Mouse (Mus musculus): Measurements from ENCODE around the gene Nucb1. TPM values are rescaled to one million over a fixed set of nuclear protein-coding genes. Genes with fewer than 3 reads are reported as not detected.
"Not testable (repeated sequence)": the region's sequence is repeated elsewhere in the genome, so short reads cannot be mapped to it uniquely, and the experiment has no call there.

The Nucb1 gene
- total RNA-seq, 2 experiments from 2014 or later, result 175 to 201 TPM

DNA sequence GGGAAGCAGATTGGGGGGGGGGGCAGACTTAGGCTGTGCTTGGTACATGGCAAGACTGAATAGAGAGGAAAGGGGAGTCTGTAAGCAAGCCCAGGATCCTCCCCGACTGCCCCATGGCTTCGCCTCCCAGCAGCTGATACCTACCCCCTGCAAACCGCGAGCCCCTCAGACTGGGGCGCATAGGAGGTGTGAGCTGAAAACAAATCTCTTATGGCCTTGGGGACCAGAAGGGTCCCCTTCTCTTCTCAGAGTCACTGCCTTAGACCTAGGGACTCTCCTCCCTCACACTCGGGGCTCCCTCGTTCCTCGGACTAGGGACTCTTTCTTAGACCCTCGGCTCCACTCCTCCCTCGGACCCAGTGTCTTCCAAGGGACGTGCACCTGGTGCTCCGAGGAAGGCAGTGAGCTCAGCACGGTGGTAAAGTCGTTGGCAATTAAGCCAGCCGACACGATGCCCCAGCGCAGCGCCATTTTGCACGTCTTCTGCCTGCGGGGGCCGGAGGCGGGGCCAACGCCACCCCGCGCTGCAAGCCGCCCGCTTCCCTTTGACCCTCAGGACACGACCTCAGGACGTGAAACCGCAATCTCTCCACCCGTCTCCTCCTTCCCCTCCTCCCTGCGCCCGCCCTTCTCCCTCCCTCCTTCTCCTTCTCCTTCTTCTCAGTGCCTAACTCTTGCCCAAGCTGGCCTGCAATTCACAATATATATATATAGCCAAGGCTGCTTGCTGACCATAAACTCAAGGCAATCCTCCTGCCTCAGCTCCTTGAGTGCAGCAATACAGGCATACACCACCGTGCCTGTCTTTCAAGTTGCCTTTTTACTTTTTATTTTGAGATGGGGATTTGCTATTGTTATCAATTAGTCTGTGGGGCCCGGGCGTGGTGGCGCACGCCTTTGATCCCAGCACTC is 21.7 kb downstream of the Nucb1 start, which contains the start of gene Dhdh:
Gene Dhdh (minus strand): TSS at position 513 of the 912 bp plus-strand sequence.
- DNase-seq, result peak; percentile 88

DNA sequence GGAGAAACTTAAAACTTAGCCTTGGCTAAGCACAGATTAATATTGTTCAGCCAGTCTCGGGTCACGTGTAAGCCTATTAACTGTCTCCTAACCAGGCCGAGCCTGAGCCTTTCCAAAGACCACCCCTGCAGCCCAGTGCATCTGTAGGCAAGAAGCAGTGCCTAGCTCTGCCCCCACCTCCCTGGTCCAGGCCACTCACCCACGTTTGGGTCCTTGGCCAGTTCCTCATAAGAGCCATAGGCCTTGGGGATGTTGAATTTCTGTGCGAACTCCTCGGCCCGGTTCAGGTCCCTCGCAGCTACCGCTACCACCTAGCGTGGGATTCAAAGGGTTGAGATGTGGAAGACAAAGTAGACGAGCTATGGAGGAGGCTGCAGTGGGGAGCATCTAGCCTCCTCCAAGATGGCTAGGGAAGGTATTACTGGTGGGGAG is 22.3 kb downstream of the Nucb1 start:
- DNase-seq, result peak; percentile 34

DNA sequence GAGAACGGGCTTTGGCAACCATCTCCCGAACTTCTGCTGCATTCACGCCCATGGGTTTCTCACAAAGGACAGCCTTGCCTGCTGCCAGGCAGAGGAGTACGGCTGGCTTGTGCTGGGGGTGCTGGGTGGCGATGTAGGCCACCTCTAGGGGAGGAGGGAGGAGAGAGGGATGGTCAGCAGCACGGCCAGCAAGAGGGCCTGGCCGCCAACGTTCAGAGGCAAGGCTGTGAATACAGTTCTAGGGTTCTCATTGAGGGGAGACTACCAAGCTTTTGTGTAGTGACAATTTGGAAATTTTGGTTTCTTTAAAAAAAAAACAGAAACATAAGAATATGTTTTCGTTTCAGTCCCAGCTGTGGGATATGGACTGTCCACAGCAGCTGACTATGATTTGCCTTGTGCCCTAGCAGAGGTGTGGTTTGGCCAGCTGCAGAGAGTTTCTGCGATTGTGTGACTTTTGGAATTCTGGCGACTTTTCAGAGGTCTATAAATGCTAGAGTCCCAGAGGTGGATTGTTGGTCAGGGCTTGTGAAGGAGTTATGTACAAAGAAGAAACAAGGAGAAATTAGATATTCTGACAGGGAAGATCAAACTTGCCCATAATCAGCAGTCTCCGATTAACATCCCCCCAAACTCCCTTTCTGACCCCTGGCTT is 23.3 kb downstream of the Nucb1 start, which contains the start of gene Gm45808:
Gene Gm45808 (minus strand): TSS at position 51 of the 655 bp plus-strand sequence.
- peak; percentile 44 for DNase-seq

DNA sequence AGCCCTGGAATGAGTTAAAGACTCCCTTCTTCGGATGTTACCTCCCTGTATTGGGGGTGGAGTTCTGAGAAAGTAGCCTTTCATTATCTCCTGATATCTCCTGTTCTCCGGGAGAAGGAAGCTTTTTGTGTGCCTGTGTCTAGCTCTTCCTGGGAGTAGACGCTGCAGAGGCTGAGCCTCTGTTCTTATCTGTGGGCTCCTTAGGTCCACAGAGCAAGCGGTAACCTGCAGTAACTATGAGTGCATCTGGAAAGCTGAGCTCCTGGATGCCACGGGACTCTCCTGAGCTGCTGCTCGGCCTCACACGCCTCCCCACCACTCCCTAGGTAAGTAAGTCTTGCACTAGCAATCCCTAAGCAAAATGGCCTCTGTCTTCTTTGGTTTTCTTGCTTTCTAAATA is 24.0 kb downstream of the Nucb1 start:
- DNase-seq, result no peak

DNA sequence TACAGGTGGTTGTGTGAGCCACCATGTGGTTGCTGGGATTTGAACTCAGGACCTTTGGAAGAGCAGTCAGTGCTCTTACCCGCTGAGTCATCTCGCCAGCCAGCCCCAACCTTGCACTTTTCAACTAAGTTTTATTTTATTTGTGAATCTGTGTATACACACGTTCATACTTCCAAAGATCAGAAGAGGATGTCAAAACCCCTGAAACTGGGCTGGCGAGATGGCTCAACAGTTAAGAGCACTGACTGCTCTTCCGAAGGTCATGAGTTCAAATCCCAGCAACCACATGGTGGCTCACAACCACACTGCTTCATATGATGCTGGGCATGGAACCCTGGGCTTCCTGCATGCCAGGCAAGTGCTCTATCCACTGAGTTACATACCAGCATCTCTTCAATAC is 25.2 kb downstream of the Nucb1 start:
- DNase-seq, result not testable (repeated sequence)

DNA sequence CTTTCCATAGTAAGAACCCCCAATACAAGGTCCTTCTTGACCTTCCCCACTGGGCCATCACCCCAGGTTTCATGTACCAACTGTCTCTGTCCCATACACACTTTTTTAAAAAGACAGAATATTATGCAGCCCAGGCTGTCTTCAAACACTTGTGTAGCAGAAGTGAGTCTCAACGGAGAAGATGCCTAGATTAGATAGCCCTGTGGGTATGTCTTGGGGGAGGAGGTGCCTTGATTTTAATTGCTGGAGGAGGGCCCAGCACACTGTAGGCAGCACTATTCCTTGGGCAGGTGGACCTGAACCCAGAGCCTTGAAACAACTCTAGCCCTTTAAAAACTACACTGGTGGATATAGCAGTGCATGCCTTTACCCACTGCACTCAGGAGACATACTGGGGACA is 28.0 kb downstream of the Nucb1 start:
- DNase-seq, result no peak

DNA sequence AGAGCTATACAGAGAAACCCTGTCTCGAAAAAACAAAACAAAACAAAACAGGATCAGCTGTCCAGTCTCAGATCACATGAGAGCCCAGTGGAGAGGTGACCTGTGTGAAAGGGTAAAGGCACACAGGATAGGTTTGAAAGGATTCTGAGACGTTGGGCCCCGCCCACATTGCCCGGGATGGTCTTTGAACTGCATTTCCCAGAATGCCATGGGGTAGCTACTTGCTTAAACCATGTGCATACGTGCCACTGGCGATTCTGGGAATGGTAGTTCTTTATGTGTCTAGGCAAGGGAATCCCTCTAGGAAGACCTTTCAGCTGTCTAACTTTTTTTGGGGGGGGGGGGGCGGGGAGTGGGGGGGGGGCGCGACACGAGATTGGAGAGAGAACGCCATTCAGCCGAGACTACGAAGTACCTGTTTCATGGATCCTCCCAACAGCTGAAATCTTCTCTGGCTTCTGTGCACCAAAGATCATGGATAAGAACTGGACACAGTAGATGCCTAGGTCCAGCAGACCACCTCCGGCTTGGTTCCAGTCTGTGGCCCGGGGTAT is 28.8 kb downstream of the Nucb1 start, which contains the start of gene Tulp2:
Gene Tulp2 (plus strand): TSS at position 504 of the 554 bp plus-strand sequence.
- DNase-seq, result peak; percentile 68

DNA sequence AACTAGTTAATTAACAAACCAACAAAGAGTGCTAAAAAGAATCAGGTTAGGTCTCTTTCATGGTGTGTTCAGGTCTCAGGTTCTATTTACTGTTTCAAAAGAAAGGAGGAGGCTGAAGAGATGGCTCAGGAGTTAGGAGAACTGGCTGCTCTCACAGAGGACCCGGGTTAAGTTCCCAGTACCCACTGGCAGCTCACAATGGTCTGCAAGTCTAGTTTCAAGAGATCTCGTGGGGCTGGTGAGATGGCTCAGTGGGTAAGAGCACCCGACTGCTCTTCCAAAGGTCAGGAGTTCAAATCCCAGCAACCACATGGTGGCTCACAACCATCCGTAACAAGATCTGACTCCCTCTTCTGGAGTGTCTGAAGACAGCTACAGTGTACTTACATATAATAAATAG is 29.9 kb downstream of the Nucb1 start:
- not testable (repeated sequence) for DNase-seq

DNA sequence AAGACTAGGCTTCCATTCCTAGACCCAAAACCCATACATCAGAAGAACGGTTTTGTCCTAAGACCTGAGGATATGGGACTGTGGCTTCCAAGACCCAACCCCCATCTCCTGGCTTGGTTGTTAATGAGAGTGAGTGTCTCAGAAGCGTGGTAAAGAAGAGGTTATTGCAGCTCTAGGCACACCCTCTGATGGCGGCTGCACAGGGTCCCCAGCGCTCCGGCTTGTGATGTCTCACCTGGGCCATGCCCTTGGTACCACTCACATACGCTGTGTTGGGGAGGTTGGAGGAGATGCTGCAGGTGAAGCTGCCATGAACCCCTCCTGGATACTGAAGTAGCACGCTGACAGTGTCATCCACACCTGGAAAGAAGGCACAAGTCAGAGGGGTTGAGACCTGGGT is 31.4 kb downstream of the Nucb1 start:
- no peak for DNase-seq

DNA sequence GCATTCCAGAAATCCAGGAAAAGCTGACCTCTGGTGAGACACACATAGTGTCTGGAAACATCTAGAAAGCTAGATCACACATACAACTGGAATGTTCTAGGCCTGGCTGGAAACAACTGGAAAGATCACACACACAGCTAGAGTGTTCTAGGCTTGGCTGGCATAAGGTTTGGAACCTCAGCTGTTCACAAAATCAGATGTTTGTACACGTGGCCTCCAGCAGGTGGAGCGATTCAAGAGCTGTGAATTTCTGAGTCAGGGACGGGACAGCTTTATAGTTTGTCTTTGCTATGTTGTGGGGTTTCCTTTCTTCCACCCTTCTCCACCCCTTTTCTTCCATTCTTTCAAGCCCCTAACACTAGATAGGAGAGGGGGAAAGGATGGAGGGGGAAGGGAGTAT is 33.2 kb downstream of the Nucb1 start:
- peak; percentile 74 for DNase-seq

DNA sequence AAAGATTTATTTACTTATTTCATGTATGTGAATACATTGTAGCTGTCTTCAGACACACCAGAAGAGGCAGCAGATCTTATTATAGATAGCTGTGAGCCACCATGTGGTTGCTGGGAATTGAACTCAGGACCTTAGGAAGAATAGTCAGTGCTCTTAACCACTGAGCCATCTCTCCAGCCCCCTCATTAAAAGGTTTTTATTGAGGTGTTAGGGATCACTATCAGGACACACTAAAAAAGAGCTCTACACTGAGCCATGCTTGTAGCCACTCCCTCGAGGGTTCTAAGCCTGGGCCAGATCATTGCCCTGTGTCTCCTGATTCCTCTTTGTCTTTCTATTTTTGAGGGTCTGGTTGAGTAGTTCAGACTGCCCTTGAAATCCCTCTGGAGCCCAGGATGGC is 33.8 kb downstream of the Nucb1 start:
- no peak for DNase-seq

DNA sequence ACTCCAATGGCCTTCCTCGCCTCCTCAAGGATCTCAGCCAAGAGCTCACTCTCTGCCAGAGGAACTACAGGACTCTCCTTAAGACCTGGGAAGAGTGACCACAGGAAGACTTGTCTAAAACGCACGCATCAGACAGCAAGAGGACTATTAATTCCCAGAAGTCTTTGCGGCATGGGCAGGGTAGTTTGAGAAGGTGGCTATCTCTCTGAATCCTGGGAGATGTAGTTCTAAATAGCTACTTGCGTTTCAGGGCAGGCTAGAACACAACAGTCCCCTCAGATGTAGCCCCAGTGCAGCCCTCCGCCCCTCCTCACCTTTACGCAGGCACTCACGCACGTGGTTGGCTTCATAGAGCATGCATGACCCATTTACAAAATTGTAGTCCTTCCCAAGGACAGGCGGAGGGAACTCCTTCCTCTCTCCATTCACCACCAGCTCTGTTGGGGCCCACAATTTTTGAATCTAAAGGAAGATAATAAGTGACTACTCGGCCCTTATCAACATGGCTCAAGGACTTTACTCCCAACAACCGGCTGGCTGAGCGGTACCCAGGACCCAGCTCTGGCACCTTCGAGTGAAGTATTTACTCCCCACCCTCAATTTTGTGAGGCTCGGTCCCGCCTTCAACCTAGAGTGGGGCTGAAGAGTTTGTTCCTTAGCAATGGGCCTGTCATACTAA is 34.8 kb downstream of the Nucb1 start:
- DNase-seq, result no peak

DNA sequence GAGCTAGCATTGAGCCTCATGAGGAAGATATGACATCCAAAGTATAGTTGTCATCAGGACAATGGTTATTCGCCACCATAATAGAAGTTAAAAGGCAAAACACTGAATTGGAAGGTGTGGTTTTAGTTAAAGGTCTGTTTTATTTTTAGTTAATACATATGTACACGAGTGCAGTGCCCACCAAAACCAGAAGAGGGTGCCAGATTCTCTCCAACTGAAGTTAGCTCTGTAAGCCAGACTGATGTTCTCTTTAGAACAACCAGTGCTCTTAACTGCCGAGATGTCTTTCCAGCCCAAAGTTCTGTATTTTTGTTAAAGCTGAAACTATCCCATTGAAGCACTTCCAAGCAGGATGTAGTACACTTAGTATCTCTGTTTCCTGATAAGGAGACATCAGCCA is 39.3 kb downstream of the Nucb1 start:
- DNase-seq, result peak; percentile 82

DNA sequence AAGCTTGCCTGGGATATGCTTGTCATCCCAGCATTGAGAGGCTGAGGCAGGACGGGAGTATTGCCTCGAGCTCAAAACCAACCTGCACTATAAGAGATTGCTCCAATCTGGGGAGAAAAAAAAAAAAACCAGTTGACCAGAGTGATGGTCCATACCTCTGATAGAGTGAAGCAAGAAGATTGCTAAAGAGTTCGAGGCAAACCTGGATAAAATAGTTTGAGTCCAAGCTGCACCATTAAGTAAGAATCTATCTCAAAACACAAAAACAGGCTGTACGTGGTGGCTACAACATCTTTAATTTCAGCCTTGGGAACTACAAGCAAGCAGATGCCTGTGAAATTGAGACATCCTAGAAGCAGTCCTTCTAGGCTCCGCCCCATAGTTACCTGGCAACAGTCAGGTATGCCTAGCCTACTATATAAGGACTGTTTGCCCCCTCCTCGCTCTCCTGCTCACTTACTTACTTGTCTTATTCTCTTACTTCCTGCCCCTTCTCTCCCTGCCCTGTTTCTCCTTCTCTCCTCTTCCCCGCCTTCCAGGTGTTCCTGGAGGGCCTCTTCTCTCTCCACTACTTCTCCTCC is 43.0 kb downstream of the Nucb1 start:
- DNase-seq, result no peak

DNA sequence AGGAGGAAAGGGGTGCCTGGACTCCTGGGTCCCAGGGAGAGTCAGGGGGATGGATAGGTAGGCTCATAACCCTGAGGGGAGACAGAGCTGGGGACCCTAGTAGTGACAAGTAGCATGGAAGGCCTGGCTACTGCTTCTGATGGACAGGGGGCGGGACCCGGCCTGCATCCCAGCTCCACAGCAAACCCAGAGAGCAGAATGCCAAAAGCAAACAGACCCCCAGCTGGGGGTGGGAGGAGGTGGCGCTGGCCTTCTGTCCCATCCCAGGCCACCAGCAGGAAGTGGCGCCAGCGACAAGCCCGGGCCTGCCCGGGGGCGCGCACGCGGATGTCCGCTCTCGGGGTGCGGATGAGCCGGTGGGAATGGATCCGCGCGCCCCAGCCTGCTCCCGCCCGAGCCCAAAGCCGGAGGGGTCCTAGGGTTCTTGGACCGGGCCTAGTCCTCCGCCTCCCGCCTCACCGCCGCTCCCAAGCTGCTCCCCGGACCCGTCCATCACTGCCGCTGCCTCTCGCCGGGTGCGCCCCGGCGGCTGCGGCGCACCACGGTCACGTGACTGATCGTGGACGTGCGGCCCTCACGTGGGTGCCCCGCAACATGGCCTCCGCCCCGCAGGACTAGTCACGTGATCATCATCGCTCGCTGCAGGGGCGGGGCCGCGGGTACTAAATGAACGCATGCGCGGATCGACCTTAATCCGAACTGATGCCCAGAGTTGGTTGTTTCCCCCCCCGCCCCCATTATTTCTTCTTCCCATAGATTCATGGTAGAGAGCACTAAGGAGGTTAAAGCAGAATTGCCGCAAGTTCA is 43.7 kb downstream of the Nucb1 start, which contains the start of gene Bax:
Gene Bax (minus strand): TSS at position 616 of the 807 bp plus-strand sequence.
- DNase-seq, result peak; percentile 96

DNA sequence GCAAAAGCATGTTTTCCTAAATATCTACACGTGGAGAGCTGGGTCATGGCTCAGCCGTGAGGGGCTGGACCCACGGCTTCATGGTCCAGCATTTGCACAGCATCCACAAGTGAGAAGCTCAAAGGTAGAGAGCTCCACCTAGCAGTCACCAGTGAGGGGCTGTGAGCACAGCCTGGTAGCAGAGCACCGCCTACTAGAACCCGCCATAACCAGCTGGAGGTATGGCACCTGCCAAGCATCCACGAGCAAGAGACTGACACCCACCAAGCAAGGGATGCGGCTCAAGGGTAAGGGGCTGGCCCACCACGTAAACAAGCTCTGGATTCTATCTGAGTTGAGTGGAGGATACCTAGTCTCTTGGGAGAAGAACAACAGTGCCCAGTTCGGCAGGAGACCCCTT is 44.7 kb downstream of the Nucb1 start:
- no peak for DNase-seq

DNA sequence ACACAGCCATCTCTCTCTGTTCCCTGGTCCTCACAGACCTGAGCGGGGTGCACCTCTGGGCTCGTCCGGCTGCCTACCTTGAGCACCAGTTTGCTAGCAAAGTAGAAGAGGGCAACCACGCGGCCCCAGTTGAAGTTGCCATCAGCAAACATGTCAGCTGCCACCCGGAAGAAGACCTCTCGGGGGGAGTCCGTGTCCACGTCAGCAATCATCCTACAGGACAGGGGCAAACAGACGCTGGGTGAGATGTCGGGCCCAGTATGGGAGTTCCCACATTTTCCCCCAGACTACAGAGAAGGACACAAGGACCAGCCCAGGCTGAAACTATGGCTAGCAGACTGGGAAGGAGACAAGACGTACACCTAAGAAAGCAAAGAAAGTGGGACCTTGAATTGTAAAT is 45.1 kb downstream of the Nucb1 start:
- DNase-seq, result no peak

DNA sequence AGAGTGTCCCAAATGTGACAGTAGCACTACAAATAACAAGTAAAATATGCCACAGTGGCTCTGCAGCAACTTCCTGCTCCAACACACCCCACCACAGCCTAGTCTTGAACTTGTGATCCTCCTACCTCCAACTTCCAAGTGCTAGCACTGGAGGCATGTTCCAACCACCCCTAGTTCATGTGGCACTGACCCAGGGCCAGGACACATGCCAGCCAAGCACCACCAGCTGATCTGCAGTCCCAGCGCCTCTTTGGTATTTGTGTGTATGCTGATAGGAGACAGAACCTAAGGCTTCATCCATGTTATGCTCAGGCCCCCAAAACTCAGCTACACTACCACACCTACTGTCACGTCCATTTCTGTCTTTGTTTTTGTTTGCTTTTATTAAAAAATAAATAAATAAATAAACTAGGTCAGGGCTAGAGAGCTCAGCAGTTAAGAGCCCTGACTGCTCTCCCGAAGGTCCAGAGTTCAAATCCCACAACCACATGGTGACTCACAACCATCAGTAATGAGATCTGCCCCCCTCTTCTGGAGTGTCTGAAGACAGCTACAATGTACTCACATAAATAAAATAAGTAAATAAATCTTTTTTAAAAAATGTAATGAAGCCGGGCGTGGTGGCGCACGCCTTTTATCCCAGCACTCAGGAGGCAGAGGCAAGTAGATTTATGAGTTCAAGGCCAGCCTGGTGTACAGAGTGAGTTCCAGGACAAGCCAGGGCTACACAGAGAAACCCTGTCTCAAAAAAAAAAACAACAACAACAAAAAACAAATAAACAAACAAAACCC is 46.0 kb downstream of the Nucb1 start:
- DNase-seq, result no peak

DNA sequence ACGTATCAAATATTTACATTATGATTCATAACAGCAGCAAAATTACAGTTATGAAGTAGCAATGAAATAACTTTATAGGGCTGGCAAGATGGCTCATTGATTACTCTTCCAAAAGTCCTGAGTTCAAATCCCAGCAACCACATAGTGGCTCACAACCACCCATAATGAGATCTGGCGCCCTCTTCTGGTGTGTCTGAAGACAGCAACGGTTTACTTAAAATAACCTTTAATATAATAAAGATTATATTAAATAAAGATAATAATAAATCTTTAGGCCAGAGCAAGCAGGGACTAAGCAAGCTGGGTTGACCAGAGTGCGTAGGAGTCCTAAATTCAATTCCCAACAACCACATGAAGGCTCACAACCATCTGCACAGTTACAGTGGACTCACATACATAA is 47.3 kb downstream of the Nucb1 start:
- not testable (repeated sequence) for DNase-seq

DNA sequence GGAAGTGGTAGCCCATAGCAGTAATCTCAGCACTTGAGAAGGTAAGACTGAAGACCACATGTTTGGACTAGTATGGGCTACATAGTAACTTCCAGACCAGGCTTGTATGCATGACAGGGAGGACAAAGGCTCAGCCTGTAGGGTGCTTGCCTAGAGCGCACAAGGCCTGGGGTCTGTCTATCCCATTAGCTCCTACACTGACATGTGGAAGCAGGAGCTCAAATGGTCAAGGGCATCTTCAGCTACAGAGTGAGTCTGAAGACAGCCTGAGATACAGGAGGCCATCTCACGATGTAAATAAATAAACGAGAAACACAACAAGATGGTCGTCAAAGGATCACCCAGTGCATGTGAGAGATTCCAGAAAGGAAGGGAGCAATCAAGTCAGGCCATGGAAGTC is 47.9 kb downstream of the Nucb1 start:
- DNase-seq, result no peak

Measured in adrenal gland, postnatal 10 days (tissue).